Mouse (Mus musculus): ENCODE results near the gene Galnt18.

DNA sequence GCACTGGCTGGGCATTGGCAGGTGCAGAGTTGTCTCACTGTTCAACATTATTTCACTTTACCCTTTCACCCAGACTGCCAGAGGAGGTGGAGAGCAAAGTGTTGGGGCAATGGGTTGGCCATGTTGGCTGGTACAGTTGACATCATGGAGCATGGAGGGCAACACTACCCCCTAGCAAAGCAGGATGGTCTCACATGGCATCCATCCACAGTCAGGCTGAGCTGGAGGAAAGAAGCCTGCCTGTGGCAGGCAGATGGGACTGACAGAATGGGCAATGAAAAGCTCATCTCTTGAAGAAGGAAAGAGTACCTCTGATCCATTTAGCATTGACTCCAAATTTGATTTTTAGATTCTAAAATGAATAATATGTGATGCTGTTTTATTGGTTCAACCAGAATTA, 125.3 kb downstream of the Galnt18 start:
- TF ChIP-seq CTCF (IDR thresholded peaks at IDR 0.05; ENCODE audit: low read depth, low read length) (no peak), POLR2A (IDR thresholded peaks at IDR 0.05; ENCODE audit: borderline replicate concordance, low read depth, low read length) (no peak)
